Mouse (Mus musculus): Measurements from ENCODE around the gene Ldha. TPM values are rescaled to one million over a fixed set of nuclear protein-coding genes. Genes with fewer than 3 reads are reported as not detected.
A peak's percentile ranks its signal among the peaks of the same experiment; 100 is the strongest.

Gene Ldha
- total and polyA plus RNA-seq, 2 experiments from 2014 or later, result 467 to 747 TPM

- no peak for ATAC-seq
- H3K36me3 ChIP-seq (ENCODE audit: insufficient read depth, low read length), result no peaks in the 10 kb centered on the region
- H3K4me2 ChIP-seq (ENCODE audit: low read depth, low read length), result no peak overlapping the region
- DNase-seq (ENCODE audit: low spot score), result no peak
- H3K4me3 ChIP-seq (ENCODE audit: low read length), result no peak overlapping the region
- no peak overlapping the region for H3K9ac ChIP-seq (replicated peaks; ENCODE audit: low read length)
- no peaks in the 10 kb centered on the region for H3K27me3 ChIP-seq (ENCODE audit: insufficient read depth, low read length)
- no peak for TF ChIP-seq CTCF (IDR thresholded peaks at IDR 0.05; ENCODE audit: low read depth)
- H3K27ac ChIP-seq, result peak overlapping the region; percentile 77; the same call in 1 of the 2 replicates
- peaks cover 12% of the 10 kb centered on the region for H3K4me1 ChIP-seq (ENCODE audit: insufficient read depth, low read length)
- 37% methylated on average over 5 of the region's 5 CpGs for WGBS
- no peaks in the 10 kb centered on the region for H3K9me3 ChIP-seq (ENCODE audit: low read length)
Measured at GRCm38 (mm10) chr7:46837073-46837472, 4.2 kb upstream of the Ldha start.

- Histone ChIP-seq H3K4me1 (ENCODE audit: insufficient read depth, low read length) (peaks cover 12% of the 10 kb centered on the region), H3K27ac (peak overlapping the region; percentile 77), H3K27me3 (ENCODE audit: insufficient read depth, low read length) (no peaks in the 10 kb centered on the region), H3K36me3 (ENCODE audit: insufficient read depth, low read length) (no peaks in the 10 kb centered on the region), H3K4me3 (ENCODE audit: low read length) (no peak overlapping the region), H3K9me3 (ENCODE audit: low read length) (no peaks in the 10 kb centered on the region), H3K9ac (replicated peaks; ENCODE audit: low read length) (no peak overlapping the region), H3K4me2 (ENCODE audit: low read depth, low read length) (peak overlapping the region; percentile 35; the same call in 1 of the 2 replicates)
- no peak for TF ChIP-seq CTCF (IDR thresholded peaks at IDR 0.05; ENCODE audit: low read depth)
- peak; percentile 73 for ATAC-seq
- 4% methylated on average over 8 of the region's 9 CpGs for WGBS
- DNase-seq (ENCODE audit: low spot score), result peak; percentile 76
Measured at GRCm38 (mm10) chr7:46838104-46838671, 3.1 kb upstream of the Ldha start.

GRCm38 (mm10) chr7:46838891-46839302 lies 2.4 kb upstream of the Ldha start:
- Histone ChIP-seq H3K9ac (replicated peaks; ENCODE audit: low read length) (0 out of 2 replicates have a peak overlapping the region, but pooled peaks have one; percentile 18), H3K27ac (peak overlapping the region; percentile 77), H3K4me3 (ENCODE audit: low read length) (no peak overlapping the region), H3K36me3 (ENCODE audit: insufficient read depth, low read length) (no peaks in the 10 kb centered on the region), H3K27me3 (ENCODE audit: insufficient read depth, low read length) (no peaks in the 10 kb centered on the region), H3K4me1 (ENCODE audit: insufficient read depth, low read length) (peaks cover 12% of the 10 kb centered on the region), H3K4me2 (ENCODE audit: low read depth, low read length) (peak overlapping the region; percentile 35), H3K9me3 (ENCODE audit: low read length) (no peaks in the 10 kb centered on the region)
- peak; percentile 89 for ATAC-seq
- DNase-seq (ENCODE audit: low spot score), result peak; percentile 91
- TF ChIP-seq CTCF (IDR thresholded peaks at IDR 0.05; ENCODE audit: low read depth), result no peak
- 7% methylated on average over 8 of the region's 8 CpGs for WGBS

- TF ChIP-seq CTCF (IDR thresholded peaks at IDR 0.05; ENCODE audit: low read depth), result no peak
- peak overlapping the region; percentile 77 for H3K27ac ChIP-seq
- peak overlapping the region; percentile 35; the same call in 1 of the 2 replicates for H3K4me2 ChIP-seq (ENCODE audit: low read depth, low read length)
Measured at GRCm38 (mm10) chr7:46839446-46839845, 1.8 kb upstream of the Ldha start.

GRCm38 (mm10) chr7:46839861-46840260 lies 1.4 kb upstream of the Ldha start:
- ATAC-seq, result no peak
- Histone ChIP-seq H3K9me3 (ENCODE audit: low read length) (no peaks in the 10 kb centered on the region), H3K36me3 (ENCODE audit: insufficient read depth, low read length) (no peaks in the 10 kb centered on the region), H3K4me2 (ENCODE audit: low read depth, low read length) (no peak overlapping the region), H3K4me3 (ENCODE audit: low read length) (no peak overlapping the region), H3K27ac (peak overlapping the region; percentile 77; the same call in 1 of the 2 replicates), H3K27me3 (ENCODE audit: insufficient read depth, low read length) (no peaks in the 10 kb centered on the region), H3K4me1 (ENCODE audit: insufficient read depth, low read length) (peaks cover 13% of the 10 kb centered on the region), H3K9ac (replicated peaks; ENCODE audit: low read length) (no peak overlapping the region)
- 86% methylated on average over 5 of the region's 5 CpGs for WGBS
- TF ChIP-seq CTCF (IDR thresholded peaks at IDR 0.05; ENCODE audit: low read depth), result no peak
- no peak for DNase-seq (ENCODE audit: low spot score)

More at GRCm38 (mm10) chr7:46839446-46839845, 1.8 kb upstream of the Ldha start:
- DNase-seq (ENCODE audit: low spot score), result no peak
- Histone ChIP-seq H3K4me3 (ENCODE audit: low read length) (no peak overlapping the region), H3K36me3 (ENCODE audit: insufficient read depth, low read length) (no peaks in the 10 kb centered on the region), H3K4me1 (ENCODE audit: insufficient read depth, low read length) (peaks cover 12% of the 10 kb centered on the region), H3K9ac (replicated peaks; ENCODE audit: low read length) (0 out of 2 replicates have a peak overlapping the region, but pooled peaks have one; percentile 18), H3K27me3 (ENCODE audit: insufficient read depth, low read length) (no peaks in the 10 kb centered on the region), H3K9me3 (ENCODE audit: low read length) (no peaks in the 10 kb centered on the region)
- peak; percentile 3; the same call in 1 of the 2 replicates for ATAC-seq
- 39% methylated on average over 7 of the region's 7 CpGs for WGBS

GRCm38 (mm10) chr7:46840326-46840725 lies 949 bp upstream of the Ldha start:
- peaks cover 17% of the 10 kb centered on the region for H3K4me1 ChIP-seq (ENCODE audit: insufficient read depth, low read length)
- no peak overlapping the region for H3K4me3 ChIP-seq (ENCODE audit: low read length)
- H3K9me3 ChIP-seq (ENCODE audit: low read length), result no peaks in the 10 kb centered on the region
- H3K36me3 ChIP-seq (ENCODE audit: insufficient read depth, low read length), result no peaks in the 10 kb centered on the region
- H3K27ac ChIP-seq, result no peak overlapping the region
- H3K27me3 ChIP-seq (ENCODE audit: insufficient read depth, low read length), result no peaks in the 10 kb centered on the region
- ATAC-seq (no peak), DNase-seq (ENCODE audit: low spot score) (no peak)
- no peak for TF ChIP-seq CTCF (IDR thresholded peaks at IDR 0.05; ENCODE audit: low read depth)
- H3K4me2 ChIP-seq (ENCODE audit: low read depth, low read length), result no peak overlapping the region
- H3K9ac ChIP-seq (replicated peaks; ENCODE audit: low read length), result no peak overlapping the region
- WGBS, result 49% methylated on average over 4 of the region's 4 CpGs

- H3K9me3 ChIP-seq (ENCODE audit: low read length), result no peaks in the 10 kb centered on the region
- H3K36me3 ChIP-seq (ENCODE audit: insufficient read depth, low read length), result no peaks in the 10 kb centered on the region
- H3K27ac ChIP-seq, result no peak overlapping the region
- TF ChIP-seq CTCF (IDR thresholded peaks at IDR 0.05; ENCODE audit: low read depth), result no peak
- no peak overlapping the region for H3K4me2 ChIP-seq (ENCODE audit: low read depth, low read length)
- 42% methylated on average over 5 of the region's 5 CpGs for WGBS
- peaks cover 24% of the 10 kb centered on the region for H3K4me1 ChIP-seq (ENCODE audit: insufficient read depth, low read length)
- no peaks in the 10 kb centered on the region for H3K27me3 ChIP-seq (ENCODE audit: insufficient read depth, low read length)
- H3K9ac ChIP-seq (replicated peaks; ENCODE audit: low read length), result no peak overlapping the region
- no peak for DNase-seq (ENCODE audit: low spot score)
- H3K4me3 ChIP-seq (ENCODE audit: low read length), result no peak overlapping the region
- ATAC-seq, result no peak
Measured at GRCm38 (mm10) chr7:46842278-46842677, 1.0 kb downstream of the Ldha start.

Data from hindbrain, postnatal 0 days (tissue).